Mouse (Mus musculus) small intestine, adult 10 weeks (tissue): ENCODE data around the gene Vegfa. TPM values are rescaled to one million over a fixed set of nuclear protein-coding genes. Genes with fewer than 3 reads are reported as not detected.

Experiments
- polyA plus RNA-seq: library from polyadenylated mRNA; stranded (reverse); fragments of 350-450 nt; fragmentation: Illumina TruSeq; extraction: RNeasy Lipid Tissue Mini Kit (QIAGEN cat#74804); gene quantifications from one replicate; pipeline ENCODE4 v1.2.3, GENCODE M21; 2014; ENCODE audit warnings: low replicate concordance

The Vegfa gene
- 29.1 TPM for polyA plus RNA-seq

GRCm38 (mm10) chr17:46032257-46032991 lies at the start of gene Vegfa:
Gene Vegfa, minus strand, starts transcription at chr17:46032369.

Other genes with a start within 250 kb of the Vegfa start
- 5.6 TPM for gene Mrps18a, start 78.6 kb upstream of the Vegfa start, polyA plus RNA-seq
- not detected for gene Rsph9, start 111.8 kb upstream of the Vegfa start, polyA plus RNA-seq
- 1.0 TPM for gene Mad2l1bp, start 121.2 kb upstream of the Vegfa start, polyA plus RNA-seq
- 19.8 TPM for gene Gtpbp2, start 128.7 kb upstream of the Vegfa start, polyA plus RNA-seq
- gene Polh, start 170.3 kb upstream of the Vegfa start, polyA plus RNA-seq: 2.8 TPM
- gene Xpo5, start 170.4 kb upstream of the Vegfa start, polyA plus RNA-seq: 5.9 TPM
- gene Polr1c, start 215.7 kb upstream of the Vegfa start, polyA plus RNA-seq: 1.6 TPM
- 0.93 TPM for gene Yipf3, start 215.7 kb upstream of the Vegfa start, polyA plus RNA-seq
- not detected for gene Lrrc73, start 221.2 kb upstream of the Vegfa start, polyA plus RNA-seq